Mouse (Mus musculus) layer of hippocampus, postnatal 10 days (tissue): ENCODE measurements at regions not wholly inside any gene's neighbourhood (a gene's known extent, or its start where the extent isn't known, plus 50 kb on each side); places are given as distances from the start of the nearest gene placed in this dataset.

ENCODE experiments used
- DNase-seq, 2 experiments: peaks; one replicate each; pipeline ENCODE4 v3.0.0; 2021; ENCODE audit warnings: low spot score in 2 of 2

DNA sequence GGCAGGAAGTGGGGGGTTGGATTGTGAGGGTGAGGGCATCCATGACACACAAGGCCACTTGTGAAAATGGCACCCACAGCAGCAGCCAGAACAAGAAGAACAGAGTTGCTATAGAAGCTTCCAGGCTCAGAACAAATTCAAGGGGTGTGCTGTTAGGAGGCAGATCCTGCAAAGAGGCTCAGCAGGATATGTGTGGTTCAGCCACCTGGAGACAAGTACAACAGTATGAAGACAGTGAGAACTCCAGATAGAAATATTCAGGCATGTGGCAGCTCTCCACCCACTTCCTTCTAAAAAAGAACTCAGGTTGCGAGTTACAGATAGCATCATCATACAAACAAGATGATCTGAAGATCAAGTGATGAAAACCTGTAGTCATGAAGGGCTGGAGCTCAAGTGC, 544.9 kb upstream of the Tnp1 start:
- no peak for DNase-seq

DNA sequence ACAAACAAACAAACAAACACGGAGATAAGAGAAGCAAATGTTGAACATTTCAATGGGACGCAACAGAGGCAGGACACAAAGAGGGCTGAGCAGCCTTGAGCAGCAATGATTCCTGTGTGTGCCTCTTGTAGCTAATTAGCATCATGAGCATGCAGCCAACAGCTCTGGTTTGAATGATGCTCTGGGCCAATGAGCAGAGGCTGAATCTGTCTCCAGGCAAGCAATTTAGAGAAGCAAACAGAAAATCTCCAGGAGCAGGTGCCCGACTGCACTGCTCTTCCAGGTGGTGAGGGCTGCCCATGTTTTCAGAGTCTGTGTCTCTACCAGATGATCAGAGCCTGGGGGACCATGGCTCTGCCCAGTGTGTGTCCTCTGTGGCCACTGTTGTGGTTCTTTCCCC, 532.2 kb upstream of the Tnp1 start:
- peak in 1 of 2 experiments; percentile 16 for DNase-seq

- no peak for DNase-seq
These were observed 529.7 kb upstream of the Tnp1 start for GRCm38 (mm10) chr1:73545401-73545800.

GRCm38 (mm10) chr1:73541371-73541770, 525.7 kb upstream of the Tnp1 start:
- DNase-seq: no peak

DNA sequence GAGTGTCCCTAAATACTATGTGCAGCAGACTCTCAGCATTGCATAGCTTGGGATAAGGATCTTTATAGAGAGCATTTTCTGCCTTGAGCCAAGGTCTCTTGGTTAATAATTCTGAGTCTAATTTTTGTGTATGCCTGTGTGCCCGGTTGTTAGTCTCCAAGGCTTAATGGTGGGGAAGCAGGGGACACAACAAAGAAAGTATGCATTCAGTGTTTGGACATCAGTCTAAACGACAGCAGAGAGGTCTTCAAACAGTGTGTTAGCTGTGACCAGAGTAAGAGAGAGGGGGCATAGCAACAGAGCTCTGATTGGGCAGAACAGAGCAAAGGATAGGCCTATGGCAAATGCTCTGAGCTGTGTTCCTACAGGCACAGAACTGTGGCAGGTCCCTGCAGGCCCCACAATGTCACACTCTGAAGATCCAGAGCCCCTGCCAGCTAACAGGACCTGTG, 522.7 kb upstream of the Tnp1 start:
- peak in 1 of 2 experiments; percentile 8 for DNase-seq

GRCm38 (mm10) chr1:73535726-73536265, 520.1 kb upstream of the Tnp1 start:
- DNase-seq: no peak

GRCm38 (mm10) chr1:73533526-73533925, 517.8 kb upstream of the Tnp1 start:
- no peak for DNase-seq

DNA sequence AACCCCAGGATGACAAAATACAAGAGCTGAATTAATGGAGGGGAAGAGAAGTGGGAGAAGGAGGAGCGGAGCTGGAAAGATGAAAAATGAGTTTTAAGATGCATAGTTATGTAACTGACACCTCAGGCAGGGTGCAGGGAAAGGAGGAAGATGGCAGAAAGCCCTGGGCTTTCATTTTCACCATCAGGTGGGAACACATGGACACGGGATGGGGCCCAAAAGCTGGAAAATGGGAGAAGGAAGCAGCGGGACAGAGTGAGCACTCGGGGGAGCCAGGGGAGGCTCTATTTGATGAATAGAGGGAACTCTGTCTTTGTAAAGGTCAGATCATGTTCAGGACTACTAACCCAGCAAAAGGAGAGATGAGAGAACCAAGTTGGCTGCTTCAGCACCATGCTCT, 516.6 kb upstream of the Tnp1 start:
- DNase-seq: no peak

DNA sequence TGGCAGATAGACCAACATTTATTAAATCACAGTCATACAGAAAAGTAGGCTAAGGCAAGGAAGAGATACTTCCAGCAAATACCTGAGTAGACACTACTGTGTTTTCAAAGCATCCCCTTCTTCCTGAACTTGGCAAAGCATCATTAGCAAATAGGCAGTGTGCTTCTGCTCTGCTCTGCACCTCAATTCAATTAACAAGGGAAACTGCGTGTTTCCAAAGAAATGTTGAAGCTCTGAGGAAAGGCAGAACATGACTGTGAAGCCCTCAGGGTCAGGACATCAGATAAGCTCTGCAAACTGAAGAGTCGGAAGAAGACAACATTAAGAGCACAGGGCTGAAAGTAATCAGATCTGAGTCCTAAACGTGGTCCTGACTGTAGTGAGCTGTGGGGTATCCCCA, 516.1 kb upstream of the Tnp1 start:
- no peak for DNase-seq

DNA sequence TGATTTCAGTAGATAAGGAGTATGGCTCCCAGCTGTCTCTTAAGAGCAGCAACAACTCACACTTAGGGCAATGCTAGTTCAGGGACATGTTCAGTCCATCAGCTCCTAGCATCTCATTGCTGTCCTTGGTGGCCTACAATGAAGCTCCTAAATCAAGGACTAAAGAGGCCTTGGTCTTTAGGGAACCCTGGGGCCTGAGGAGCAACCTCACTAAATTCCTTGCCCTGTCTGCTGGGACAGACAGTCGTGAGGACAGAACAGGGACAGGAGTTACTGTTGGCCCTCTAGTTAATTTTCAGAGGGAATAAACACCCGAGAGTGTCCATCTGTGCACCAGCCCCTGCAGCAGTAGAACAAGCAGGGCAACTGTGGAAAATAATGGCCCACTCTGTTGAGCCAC, 514.6 kb upstream of the Tnp1 start:
- DNase-seq: no peak

DNA sequence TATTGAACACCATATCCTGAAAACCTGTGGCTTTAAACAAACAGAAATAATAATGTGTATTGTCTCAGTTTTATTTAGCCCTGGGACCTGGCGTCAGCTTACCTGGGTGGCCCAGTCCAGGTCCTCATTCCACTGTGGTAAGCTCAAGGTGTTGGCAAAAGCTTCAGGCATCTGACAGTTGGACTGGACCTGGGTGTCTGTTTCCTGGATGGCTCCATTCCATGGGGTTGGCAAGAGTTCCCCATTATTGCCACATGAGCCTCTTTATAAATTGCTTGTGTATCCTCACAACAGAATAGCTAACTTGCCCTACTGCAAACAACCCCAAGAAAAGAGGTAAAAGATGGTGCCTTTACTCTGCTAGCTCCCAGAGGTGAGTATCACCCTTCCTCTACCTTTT, 512.9 kb upstream of the Tnp1 start:
- DNase-seq: no peak

GRCm38 (mm10) chr1:73516441-73516840, 500.7 kb upstream of the Tnp1 start:
- DNase-seq: no peak

- no peak for DNase-seq
These were observed 500.1 kb upstream of the Tnp1 start for GRCm38 (mm10) chr1:73515781-73516180.

- DNase-seq: no peak
These were observed 498.1 kb upstream of the Tnp1 start for GRCm38 (mm10) chr1:73513822-73514221.

- no peak for DNase-seq
These were observed 497.1 kb upstream of the Tnp1 start for GRCm38 (mm10) chr1:73512836-73513235.

- no peak for DNase-seq
These were observed 491.5 kb upstream of the Tnp1 start for GRCm38 (mm10) chr1:73507071-73507754.

GRCm38 (mm10) chr1:73503611-73504010, 487.9 kb upstream of the Tnp1 start:
- no peak for DNase-seq

DNA sequence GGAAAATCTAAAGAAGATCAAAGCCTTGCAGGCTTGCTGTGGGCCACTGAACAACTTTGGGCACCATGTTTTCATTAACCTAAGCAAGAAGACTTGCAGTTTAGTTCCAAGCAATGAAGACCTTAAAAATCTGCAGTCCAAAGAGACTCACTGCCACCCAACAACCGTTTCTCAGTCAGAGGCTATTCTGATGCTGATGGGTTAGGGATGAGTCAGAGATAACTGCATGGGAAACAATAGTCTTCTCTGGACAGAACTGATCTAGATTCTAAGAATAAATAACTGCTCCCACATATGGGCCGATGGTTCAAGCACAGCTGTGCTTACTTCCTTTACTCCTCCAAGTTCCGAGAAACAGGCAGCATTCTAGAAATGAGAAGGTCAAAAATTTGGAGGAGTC, 485.0 kb upstream of the Tnp1 start:
- no peak for DNase-seq

DNA sequence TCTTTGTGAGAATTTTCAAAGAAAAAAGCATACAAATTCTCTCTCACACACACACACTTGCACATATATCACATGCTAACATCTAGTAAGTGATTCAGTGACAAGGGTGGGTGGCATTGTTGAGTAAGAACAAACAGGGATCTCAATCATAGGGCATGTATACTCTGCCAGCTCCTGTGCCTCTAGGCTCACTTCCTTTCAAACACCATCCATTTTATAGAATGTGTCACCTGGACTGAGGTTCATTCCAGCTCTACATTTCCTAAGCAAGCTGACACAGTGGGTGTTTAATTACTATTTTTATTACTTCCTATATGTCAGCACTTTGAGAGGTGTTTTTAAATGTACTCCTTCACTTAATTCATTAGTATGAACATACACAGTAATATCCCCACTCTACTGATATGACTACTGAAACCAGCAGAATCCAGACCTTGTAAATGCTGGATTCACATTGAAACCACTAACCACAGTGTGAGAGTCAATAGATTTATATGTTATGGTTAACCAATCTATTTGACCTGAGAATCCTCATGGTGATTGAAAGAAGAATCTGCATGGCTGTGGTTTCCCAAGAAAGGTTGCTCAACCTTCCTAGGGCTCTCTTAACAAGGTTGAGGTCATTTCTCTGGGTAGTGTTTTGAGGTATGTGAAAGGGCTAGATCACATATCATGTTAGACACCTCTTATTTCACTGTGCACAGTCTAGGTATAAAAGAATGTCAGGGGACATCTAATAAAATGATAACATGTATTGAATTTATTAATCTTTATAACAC, 480.5 kb upstream of the Tnp1 start:
- no peak for DNase-seq

- DNase-seq: no peak
These were observed 466.2 kb upstream of the Tnp1 start for GRCm38 (mm10) chr1:73481956-73482355.

- no peak for DNase-seq
These were observed 463.7 kb upstream of the Tnp1 start for GRCm38 (mm10) chr1:73479349-73479920.

- no peak for DNase-seq
These were observed 444.9 kb upstream of the Tnp1 start for GRCm38 (mm10) chr1:73460598-73460997.
